ENCODE assay signal across 9 mouse cellular contexts in the genomic region with DNA sequence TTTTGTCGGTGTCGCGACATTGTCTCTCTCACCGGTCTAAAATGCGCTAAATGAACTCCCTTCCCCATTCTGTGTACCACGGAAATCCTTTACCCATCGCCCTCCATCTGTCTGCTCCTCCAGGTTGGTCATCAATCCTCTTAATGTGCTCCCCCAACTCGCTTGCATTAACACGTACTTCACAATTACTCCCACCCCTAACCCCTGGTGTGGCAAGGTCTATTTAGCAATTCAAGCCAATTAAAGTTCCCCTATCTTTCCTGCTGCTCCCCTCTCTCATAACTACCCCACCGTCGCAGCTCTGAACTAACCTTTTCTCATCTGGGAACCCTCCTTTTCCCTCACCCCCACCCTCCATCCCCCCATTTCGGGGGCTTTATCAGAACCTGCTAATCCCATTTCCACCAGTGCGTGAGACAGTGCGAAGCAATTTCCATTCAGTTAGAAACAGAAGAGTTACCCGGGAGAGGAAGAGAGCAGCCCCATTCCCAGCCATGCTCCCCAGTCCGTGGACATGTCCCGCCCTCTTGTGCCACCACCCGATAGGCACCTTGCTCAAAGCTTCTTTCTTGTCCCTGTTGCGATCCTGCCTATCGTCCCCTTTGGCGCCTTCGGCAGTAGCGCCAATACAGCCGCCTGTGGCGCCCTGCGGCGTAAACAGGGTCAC. TPM values are rescaled to one million over a fixed set of nuclear protein-coding genes. Genes with fewer than 3 reads are reported as not detected.
DNase-seq lines count a peak whose midpoint lies in the region; ATAC-seq and TF ChIP-seq lines count a peak whose summit lies in the region.
"Had no signal": no experiment of that assay in that cellular context is flagged by ENCODE, and none has a peak within 500 bp of the region (broad histone marks: within the 10 kb centered on the region; RNA-seq: fewer than 3 reads in every experiment).

No protein-coding gene starts in this region.

- no peaks in the 10 kb centered on the region for H3K9me3 ChIP-seq in limb, embryonic 12.5 days

- ATAC-seq in limb, embryonic 12.5 days (ENCODE audit: insufficient number of reproducible peaks, insufficient read depth, low FRiP score, low TSS enrichment, low read depth), result peak; percentile 78
- no peak for ATAC-seq in monocyte, adult 5-6 weeks (replicated peaks; ENCODE audit: insufficient number of reproducible peaks, low FRiP score, low TSS enrichment, poor library complexity, severe bottlenecking)

- no peak for TF ChIP-seq POLR2A in cerebellum, adult 2 months (IDR thresholded peaks at IDR 0.05; ENCODE audit: borderline replicate concordance, insufficient read depth, low read length)
- TF ChIP-seq POLR2A in olfactory bulb, adult 2 months (IDR thresholded peaks at IDR 0.05; ENCODE audit: insufficient read depth, low read depth, low read length), result no peak

- H3K4me2 ChIP-seq in limb, embryonic 12.5 days, result peak overlapping the region; percentile 61

- 8% methylated on average over 27 of the region's 27 CpGs for WGBS in cerebellum, adult 2 months
- WGBS in limb, embryonic 12.5 days, result 14% methylated on average over 27 of the region's 27 CpGs
- WGBS in olfactory bulb, adult 2 months, result 12% methylated on average over 27 of the region's 27 CpGs

- no peak for TF ChIP-seq CTCF in cerebellum, adult 2 months (IDR thresholded peaks at IDR 0.05; ENCODE audit: borderline replicate concordance, insufficient read depth, low read depth, low read length)
- no peak for TF ChIP-seq CTCF in olfactory bulb, adult 2 months (IDR thresholded peaks at IDR 0.05; ENCODE audit: insufficient read depth, low read depth, low read length)

- H3K4me3 ChIP-seq in cerebellum, adult 2 months (replicated peaks; ENCODE audit: insufficient read depth, low read depth, low read length), result peak overlapping the region; percentile 84
- H3K4me3 ChIP-seq in limb, embryonic 12.5 days (replicated peaks), result peak overlapping the region; percentile 54
- peak overlapping the region; percentile 76 for H3K4me3 ChIP-seq in olfactory bulb, adult 2 months (ENCODE audit: insufficient read depth, low read depth, low read length)

- H3K27ac ChIP-seq in cerebellum, adult 2 months (ENCODE audit: insufficient read depth, low read length), result peak overlapping the region; percentile 36; the same call in 1 of the 2 replicates
- peak overlapping the region; percentile 76 for H3K27ac ChIP-seq in limb, embryonic 12.5 days
- H3K27ac ChIP-seq in olfactory bulb, adult 2 months (ENCODE audit: insufficient read depth, low read depth, low read length), result peak overlapping the region; percentile 90

- H3K9ac ChIP-seq in limb, embryonic 12.5 days (replicated peaks), result peak overlapping the region; percentile 56

- no peaks in the 10 kb centered on the region for H3K36me3 ChIP-seq in limb, embryonic 12.5 days

- no peaks in the 10 kb centered on the region for H3K4me1 ChIP-seq in cerebellum, adult 2 months (ENCODE audit: control insufficient read depth, insufficient read depth, low read length)
- H3K4me1 ChIP-seq in limb, embryonic 12.5 days (replicated peaks), result no peaks in the 10 kb centered on the region
- H3K4me1 ChIP-seq in olfactory bulb, adult 2 months (ENCODE audit: control insufficient read depth, insufficient read depth, low read length), result no peaks in the 10 kb centered on the region; the same call in 1 of the 2 replicates

- H3K27me3 ChIP-seq in cerebellum, adult 2 months (ENCODE audit: control insufficient read depth, insufficient read depth, low read length), result no peaks in the 10 kb centered on the region
- H3K27me3 ChIP-seq in limb, embryonic 12.5 days, result no peaks in the 10 kb centered on the region

- DNase-seq in cerebellum, adult 2 months, result peak in 1 of 2 experiments; percentile 7
- DNase-seq in cerebellum, adult 18-20 months, result no peak
- peak; percentile 6 for DNase-seq in right cerebral cortex, postnatal 14 days
- DNase-seq in right cerebral cortex, postnatal 4 days, result no peak
- DNase-seq in layer of hippocampus, adult 11-12 months (ENCODE audit: low spot score), result no peak

RNA-seq across cellular contexts. Expression of gene Upf3b, which starts 0.5 kb away (rescaled TPM):
- polyA plus RNA-seq in cerebellum, adult 2 months (2012; rRNA removed), result 38.1 and 40.1 TPM in 2 replicates
- polyA plus RNA-seq in limb, embryonic 12.5 days (2016; fragmentation: Nextera tagmentation; extraction: Ambion mirVana), result 21.2 and 22.2 TPM in 2 replicates
- not detected in 2 replicates for polyA plus RNA-seq in olfactory bulb, adult 2 months (2012; ENCODE audit: insufficient read depth, insufficient read length, low replicate concordance, missing spikeins)
- 27.2 to 44.4 TPM (median 41.0 TPM) in 3 replicates for total RNA-seq in monocyte, adult 5-6 weeks (2017)

RNA-seq across cellular contexts. Expression of gene Nkap, which starts 16.9 kb away (rescaled TPM):
- polyA plus RNA-seq in cerebellum, adult 2 months (2012; rRNA removed), result 6.1 TPM in 2 replicates
- 17.5 and 19.8 TPM in 2 replicates for polyA plus RNA-seq in limb, embryonic 12.5 days (2016; fragmentation: Nextera tagmentation; extraction: Ambion mirVana)
- polyA plus RNA-seq in olfactory bulb, adult 2 months (2012; ENCODE audit: insufficient read depth, insufficient read length, low replicate concordance, missing spikeins), result not detected in 2 replicates
- 31.6 to 37.5 TPM (median 35.5 TPM) in 3 replicates for total RNA-seq in monocyte, adult 5-6 weeks (2017)

RNA-seq across cellular contexts. Expression of gene Rpl39, which starts 24.5 kb away (rescaled TPM):
- polyA plus RNA-seq in cerebellum, adult 2 months (2012; rRNA removed), result 240 and 243 TPM in 2 replicates
- 532 and 542 TPM in 2 replicates for polyA plus RNA-seq in limb, embryonic 12.5 days (2016; fragmentation: Nextera tagmentation; extraction: Ambion mirVana)
- polyA plus RNA-seq in olfactory bulb, adult 2 months (2012; ENCODE audit: insufficient read depth, insufficient read length, low replicate concordance, missing spikeins), result not detected in 2 replicates
- 1,433 to 1,582 TPM (median 1,501 TPM) in 3 replicates for total RNA-seq in monocyte, adult 5-6 weeks (2017)

RNA-seq across cellular contexts. Expression of gene Akap14, which starts 59.0 kb away (rescaled TPM):
- polyA plus RNA-seq in cerebellum, adult 2 months (2012; rRNA removed), result 0.05 and 0.22 TPM in 2 replicates
- polyA plus RNA-seq in limb, embryonic 12.5 days (2016; fragmentation: Nextera tagmentation; extraction: Ambion mirVana), result not detected in 2 replicates
- not detected in 2 replicates for polyA plus RNA-seq in olfactory bulb, adult 2 months (2012; ENCODE audit: insufficient read depth, insufficient read length, low replicate concordance, missing spikeins)
- not detected in 3 replicates for total RNA-seq in monocyte, adult 5-6 weeks (2017)
- polyA plus RNA-seq: large intestine, adult 2 months had no signal

Comparison
In these comparisons a context has a peak if more than half of its experiments do, and no peak if none do; other contexts are left out.
1. H3K27ac ChIP-seq: peak in every context shown above with its lines; median percentile 90 in olfactory bulb, adult 2 months; 76 in limb, embryonic 12.5 days; 36 in cerebellum, adult 2 months.